Mouse (Mus musculus) brain, embryonic 14.5 days (tissue): ENCODE measurements around the gene Zbtb9.

ENCODE experiments used
- CTCF ChIP-seq: fragments of 200-500 bp; IDR thresholded peaks from 2 replicates; pipeline ENCODE4 v1.5.1; 2012; ENCODE audit warnings: inconsistent platforms, mild to moderate bottlenecking, moderate library complexity, borderline replicate concordance; ENCODE audit not compliant: insufficient read depth, insufficient read length; ENCODE audit errors: extremely low read depth
- POLR2A ChIP-seq: fragments of 200-500 bp; IDR thresholded peaks from 2 replicates; pipeline ENCODE4 v1.6.1; 2012; ENCODE audit warnings: mild to moderate bottlenecking, inconsistent platforms, borderline replicate concordance; ENCODE audit not compliant: poor library complexity, insufficient read depth, insufficient read length, severe bottlenecking; ENCODE audit errors: extremely low read depth

DNA sequence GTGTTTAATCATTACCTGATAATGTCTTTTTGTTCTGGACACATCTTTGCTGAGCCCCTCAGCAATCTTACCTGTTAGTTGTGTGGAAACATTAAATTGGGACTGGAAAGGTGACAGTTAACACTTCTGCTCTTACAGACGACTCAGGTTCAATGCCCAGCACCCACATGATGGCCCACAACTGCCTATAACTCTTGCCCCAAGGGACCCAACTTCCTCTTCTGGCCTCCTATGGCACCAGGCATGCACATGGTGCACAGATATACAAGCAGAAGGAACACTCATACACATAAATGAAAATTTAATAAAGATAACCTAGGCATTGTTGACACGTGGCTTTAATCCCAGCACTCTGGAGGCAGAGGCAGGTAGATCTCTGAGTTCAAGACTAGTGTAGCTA, 6.5 kb downstream of the Zbtb9 start:
- TF ChIP-seq CTCF (no peak), POLR2A (no peak)
